8 mouse cellular contexts compared by ENCODE assay signal in the genomic region with DNA sequence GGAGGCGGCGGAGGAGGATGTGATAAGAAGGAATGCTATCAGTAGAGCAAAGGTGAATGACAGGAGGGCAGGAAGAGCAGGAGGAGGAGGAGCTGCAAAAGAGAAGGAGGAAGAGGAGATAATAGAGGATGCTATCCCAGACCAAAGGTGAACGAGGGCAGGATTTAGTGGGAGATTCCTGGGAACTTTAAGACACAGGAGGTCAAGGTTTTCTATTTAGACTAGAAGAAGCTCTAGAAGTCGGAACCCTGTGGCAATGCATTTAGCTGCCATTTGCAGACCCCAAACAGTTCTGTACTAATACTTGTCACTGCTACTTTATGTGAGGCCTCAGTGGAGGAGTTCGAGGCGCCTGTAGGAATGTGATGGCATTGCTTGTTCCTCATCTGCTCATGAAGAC. TPM values are rescaled to one million over a fixed set of nuclear protein-coding genes. Genes with fewer than 3 reads are reported as not detected.
DNase-seq lines count a peak whose midpoint lies in the region; ATAC-seq and TF ChIP-seq lines count a peak whose summit lies in the region.

TSS of gene Emb (plus strand) at position 301 of the 400 bp plus-strand sequence.

- TF ChIP-seq CTCF in lung, adult 2 months (IDR thresholded peaks at IDR 0.05; ENCODE audit: insufficient read depth, low read length): no peak
- no peak for TF ChIP-seq CTCF in liver, embryonic 14.5 days (IDR thresholded peaks at IDR 0.05; ENCODE audit: low read depth)

- H3K9ac ChIP-seq in embryonic facial prominence, embryonic 13.5 days: no peak within 1 kb of the TSS
- H3K9ac ChIP-seq in hindbrain, embryonic 11.5 days (ENCODE audit: low read depth, low read length): no peak within 1 kb of the TSS
- H3K9ac ChIP-seq in liver, embryonic 14.5 days (replicated peaks): no peak within 1 kb of the TSS

- no peak within 1 kb of the TSS for H3K27ac ChIP-seq in embryonic facial prominence, embryonic 13.5 days
- no peak within 1 kb of the TSS for H3K27ac ChIP-seq in hindbrain, embryonic 11.5 days (ENCODE audit: low read depth, low read length)
- H3K27ac ChIP-seq in liver, embryonic 14.5 days: no peak within 1 kb of the TSS

- TF ChIP-seq POLR2A in lung, adult 2 months (IDR thresholded peaks at IDR 0.05; ENCODE audit: borderline replicate concordance, extremely low read depth, low read depth, low read length): no peak

- WGBS in lung, adult 2 months: 59% methylated on average over 6 of the region's 6 CpGs
- 66% methylated on average over 6 of the region's 6 CpGs for WGBS in embryonic facial prominence, embryonic 13.5 days
- WGBS in hindbrain, embryonic 11.5 days: 75% methylated on average over 6 of the region's 6 CpGs
- WGBS in liver, embryonic 14.5 days (ENCODE audit: insufficient replicate concordance): 37% methylated on average over 6 of the region's 6 CpGs

- no peak for ATAC-seq in embryonic facial prominence, embryonic 13.5 days (ENCODE audit: insufficient number of reproducible peaks, insufficient read depth, low FRiP score, low TSS enrichment, low read depth)
- no peak for ATAC-seq in hindbrain, embryonic 11.5 days (ENCODE audit: low FRiP score)
- no peak for ATAC-seq in liver, embryonic 14.5 days (ENCODE audit: insufficient read depth)

- no peaks in the 10 kb centered on the region for H3K27me3 ChIP-seq in embryonic facial prominence, embryonic 13.5 days
- H3K27me3 ChIP-seq in hindbrain, embryonic 11.5 days (ENCODE audit: control insufficient read depth, insufficient read depth, low read length): no peaks in the 10 kb centered on the region
- no peaks in the 10 kb centered on the region for H3K27me3 ChIP-seq in liver, embryonic 14.5 days (ENCODE audit: control insufficient read depth, insufficient read depth, low read length)

- H3K4me1 ChIP-seq in lung, adult 2 months (ENCODE audit: control insufficient read depth, insufficient read depth, low read length): no peaks in the 10 kb centered on the region
- peaks cover 19% of the 10 kb centered on the region; the same call in 1 of the 2 replicates for H3K4me1 ChIP-seq in embryonic facial prominence, embryonic 13.5 days
- H3K4me1 ChIP-seq in hindbrain, embryonic 11.5 days (replicated peaks; ENCODE audit: control insufficient read depth, insufficient read depth, low read length): no peaks in the 10 kb centered on the region
- peaks cover 0 to 2% of the 10 kb centered on the region in 2 experiments; a peak in 1 of 4 replicates for H3K4me1 ChIP-seq in liver, embryonic 14.5 days (replicated peaks; ENCODE audit: control insufficient read depth in 2 of 2, insufficient read depth in 2 of 2, low read length in 1 of 2)

- no peak within 1 kb of the TSS for H3K4me3 ChIP-seq in lung, adult 2 months (replicated peaks; ENCODE audit: extremely low read depth, low read depth, low read length)
- H3K4me3 ChIP-seq in embryonic facial prominence, embryonic 13.5 days: no peak within 1 kb of the TSS
- no peak within 1 kb of the TSS for H3K4me3 ChIP-seq in hindbrain, embryonic 11.5 days (ENCODE audit: low read depth, low read length)
- H3K4me3 ChIP-seq in liver, embryonic 14.5 days (ENCODE audit: insufficient read depth in 1 of 2, low read depth in 2 of 2, low read length in 2 of 2): no peak within 1 kb of the TSS

- H3K4me2 ChIP-seq in embryonic facial prominence, embryonic 13.5 days: no peak within 1 kb of the TSS
- H3K4me2 ChIP-seq in hindbrain, embryonic 11.5 days (replicated peaks; ENCODE audit: low read depth, low read length): no peak within 1 kb of the TSS
- H3K4me2 ChIP-seq in liver, embryonic 14.5 days (ENCODE audit: low read depth): no peak within 1 kb of the TSS

- no peak for DNase-seq in lung, adult 2 months
- DNase-seq in lung, postnatal 25 days (ENCODE audit: low spot score): no peak
- no peak for DNase-seq in hindbrain, embryonic 11.5 days (ENCODE audit: low spot score)
- DNase-seq in liver, embryonic 14.5 days (ENCODE audit: low read depth in 3 of 3, low spot score in 3 of 3): no peak
- DNase-seq in right cerebral cortex, adult 18-20 months: no peak
- DNase-seq in urinary bladder, postnatal 36 days (ENCODE audit: low spot score in 2 of 2): no peak
- DNase-seq in lung, postnatal 4 days: no peak

- no peaks in the 10 kb centered on the region for H3K9me3 ChIP-seq in embryonic facial prominence, embryonic 13.5 days
- H3K9me3 ChIP-seq in hindbrain, embryonic 11.5 days (ENCODE audit: control insufficient read depth, low read length): no peaks in the 10 kb centered on the region
- H3K9me3 ChIP-seq in liver, embryonic 14.5 days (ENCODE audit: control insufficient read depth, low read length): no peaks in the 10 kb centered on the region

- no peaks in the 10 kb centered on the region for H3K36me3 ChIP-seq in embryonic facial prominence, embryonic 13.5 days
- H3K36me3 ChIP-seq in hindbrain, embryonic 11.5 days (ENCODE audit: control insufficient read depth, insufficient read depth, low read length): no peaks in the 10 kb centered on the region
- H3K36me3 ChIP-seq in liver, embryonic 14.5 days (replicated peaks; ENCODE audit: control insufficient read depth, insufficient read depth, low read depth): no peaks in the 10 kb centered on the region

- TF ChIP-seq EP300 in liver, embryonic 14.5 days (IDR thresholded peaks at IDR 0.05; ENCODE audit: low read depth): no peak

RNA-seq across cellular contexts. Expression of gene Emb, which starts in this region (rescaled TPM):
- 60.5 and 63.4 TPM in 2 replicates for polyA plus RNA-seq in lung, adult 2 months (2012; rRNA removed)
- 46.3 and 54.7 TPM in 2 replicates for polyA plus RNA-seq in embryonic facial prominence, embryonic 13.5 days (2015; fragmentation: Nextera tagmentation; extraction: Ambion mirVana)
- 27.4 and 27.8 TPM in 2 replicates for polyA plus RNA-seq in hindbrain, embryonic 11.5 days (2014; fragmentation: Nextera tagmentation; extraction: Ambion mirVana)
- polyA plus RNA-seq in liver, embryonic 14.5 days (2012; rRNA removed): 5.4 and 10.6 TPM in 2 replicates
- 14.5 and 20.9 TPM in 2 replicates for polyA plus RNA-seq in liver, embryonic 14.5 days (2014; fragmentation: Nextera tagmentation; extraction: Ambion mirVana)
